Mouse (Mus musculus) layer of hippocampus, adult 2 months (tissue): ENCODE results near the gene Suz12. TPM values are rescaled to one million over a fixed set of nuclear protein-coding genes. Genes with fewer than 3 reads are reported as not detected.

Source experiments
- DNase-seq, 2 experiments: peaks; one replicate each; pipeline ENCODE4 v3.0.0; 2022; ENCODE audit warnings: low spot score in 2 of 2
- H3K27ac ChIP-seq: fragments of 200-600 bp; 2 replicates; pipeline ENCODE4 v1.8.1; 2022
- H3K4me3 ChIP-seq: fragments of 200-600 bp; 2 replicates; pipeline ENCODE4 v1.8.1; 2022; ENCODE audit warnings: mild to moderate bottlenecking
- CTCF ChIP-seq: fragments of 200-600 bp; conservative IDR thresholded peaks from 2 replicates; pipeline ENCODE4 v1.8.1; 2022; ENCODE audit warnings: antibody characterized with exemption, mild to moderate bottlenecking, moderate library complexity
- total RNA-seq, 2 experiments: library from RNA; stranded (reverse); gene quantifications; 2 replicates each; pipeline ENCODE4 v1.2.3; 2021

Gene Suz12
- total RNA-seq, 2 experiments from 2014 or later: 43.1 to 45.4 TPM

DNA sequence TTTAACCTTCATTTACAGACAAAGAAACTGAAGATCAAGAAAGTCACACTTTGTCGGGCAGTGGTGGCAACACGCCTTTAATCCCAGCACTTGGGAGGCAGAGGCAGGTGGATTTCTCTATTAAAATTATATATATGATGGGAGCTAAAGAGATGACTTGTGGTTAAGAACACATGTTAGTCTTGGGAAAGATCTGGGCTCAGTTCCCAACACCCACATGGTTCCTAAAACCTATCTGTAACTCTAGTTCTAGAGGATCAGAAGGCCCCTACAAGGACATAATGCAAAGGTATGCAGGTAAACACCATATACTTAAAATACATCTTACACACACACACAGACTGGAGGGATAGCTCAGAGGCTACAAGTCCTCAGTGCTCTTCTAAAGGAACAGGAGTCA is 78.1 kb downstream of the Suz12 start:
- no peak for TF ChIP-seq CTCF
- no peak for DNase-seq
- H3K27ac ChIP-seq: no peak overlapping the region
- H3K4me3 ChIP-seq: no peak overlapping the region

DNA sequence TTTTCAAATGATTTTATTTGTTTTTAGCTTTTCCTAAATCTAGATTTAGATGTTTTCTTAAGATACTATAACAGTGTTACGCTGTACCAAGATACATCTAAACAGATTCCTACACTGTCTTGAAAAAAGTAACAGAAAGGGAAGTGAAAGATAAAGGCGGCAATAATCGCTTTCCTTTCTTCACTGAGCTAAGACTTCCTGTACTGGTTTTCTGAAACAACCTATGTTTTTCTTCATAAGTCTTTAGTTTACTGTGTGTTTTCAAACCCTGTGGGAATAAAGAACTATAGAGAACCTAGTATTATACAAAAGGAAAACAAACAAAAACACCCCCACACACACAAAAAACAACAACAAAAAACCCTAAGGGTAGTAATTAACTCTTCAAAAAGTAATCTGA is 79.5 kb downstream of the Suz12 start:
- H3K4me3 ChIP-seq: no peak overlapping the region
- no peak for DNase-seq
- TF ChIP-seq CTCF: no peak
- H3K27ac ChIP-seq: no peak overlapping the region

DNA sequence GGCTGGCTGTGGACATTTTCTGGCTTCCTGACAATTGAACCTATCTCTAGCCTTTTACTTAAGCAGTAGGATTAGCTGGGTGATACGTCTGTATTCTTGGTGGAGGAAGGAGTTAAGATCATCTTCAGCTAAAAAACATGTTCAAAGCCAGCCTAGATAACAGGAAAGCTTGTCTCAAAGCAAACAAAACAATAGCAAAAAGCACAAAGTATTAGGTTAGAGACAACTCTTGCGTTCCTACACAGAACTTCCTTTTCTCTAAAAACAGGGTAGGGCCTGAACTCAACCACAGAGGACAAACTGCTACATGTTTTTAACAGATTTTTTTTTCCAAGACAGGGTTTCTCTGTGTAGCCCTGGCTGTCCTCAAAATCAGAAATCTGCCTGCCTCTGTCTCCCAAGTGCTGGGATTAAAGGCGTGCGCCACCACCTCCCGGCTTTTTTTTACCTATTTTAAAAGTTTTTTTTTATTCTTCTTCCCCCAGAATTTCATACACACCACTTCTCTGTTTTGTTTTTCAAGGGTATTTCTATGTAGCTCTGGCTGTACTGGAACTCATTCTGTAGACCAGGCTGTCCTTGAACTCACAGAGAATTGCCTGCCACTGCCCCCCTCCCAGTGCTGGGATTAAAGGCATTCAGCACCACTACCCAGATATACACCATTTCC is 82.8 kb downstream of the Suz12 start:
- no peak overlapping the region for H3K4me3 ChIP-seq
- no peak for DNase-seq
- H3K27ac ChIP-seq: no peak overlapping the region
- no peak for TF ChIP-seq CTCF

DNA sequence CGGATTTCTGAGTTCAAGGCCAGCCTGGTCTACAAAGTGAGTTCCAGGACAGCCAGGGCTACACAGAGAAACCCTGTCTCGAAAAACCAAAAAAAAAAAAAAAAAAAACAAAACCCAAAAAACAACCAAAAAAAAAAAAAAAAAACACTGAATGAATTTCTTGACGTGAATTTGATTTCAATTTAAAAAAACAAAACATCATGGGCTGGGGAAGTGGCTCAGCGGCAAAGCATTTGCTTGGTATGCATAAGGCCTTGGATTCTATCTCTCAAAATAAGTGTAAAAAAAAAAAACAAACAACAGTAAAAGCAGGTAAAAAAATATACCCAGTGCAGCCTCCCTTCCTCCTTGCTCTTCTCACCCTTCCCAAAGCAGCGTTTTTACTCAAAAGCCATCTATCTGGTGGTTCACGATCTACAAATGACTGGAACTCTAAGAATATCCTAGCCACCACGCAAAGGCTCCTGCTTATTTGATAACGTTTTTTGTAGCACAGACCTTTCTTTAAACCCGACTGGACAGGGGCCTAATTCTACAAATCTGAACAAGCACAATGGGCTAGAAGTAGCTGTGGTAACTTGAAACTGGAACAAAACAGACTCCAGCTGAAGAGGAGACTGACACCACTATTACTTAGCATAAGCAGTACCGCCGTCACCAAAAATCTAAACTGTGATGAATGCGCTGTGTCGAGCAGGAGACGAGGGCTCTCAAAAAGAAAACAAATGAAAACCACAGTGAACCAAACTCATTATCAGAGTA is 85.1 kb downstream of the Suz12 start:
- no peak for TF ChIP-seq CTCF

DNA sequence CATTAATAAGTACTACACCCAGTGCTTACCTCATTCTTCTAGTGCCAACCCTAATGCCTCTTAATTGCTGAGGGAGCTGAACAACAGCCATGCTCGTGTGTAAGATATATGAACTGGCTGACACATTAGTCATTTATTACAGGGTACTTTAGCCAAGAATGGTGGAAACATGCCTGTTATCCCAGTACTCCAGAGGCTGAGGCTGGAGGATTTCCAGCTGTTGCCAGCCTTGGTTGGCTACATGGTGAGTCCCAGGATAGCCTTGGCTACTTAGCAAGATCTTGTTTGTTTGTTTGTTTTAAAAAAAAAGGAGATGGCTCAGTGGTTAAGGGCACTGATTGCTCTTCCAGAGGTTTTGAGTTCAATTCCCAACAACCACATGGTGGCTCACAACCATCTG is 85.9 kb downstream of the Suz12 start:
- no peak for DNase-seq
- Histone ChIP-seq H3K4me3 (no peak overlapping the region), H3K27ac (peak overlapping the region; percentile 4; the same call in 1 of the 2 replicates)
- TF ChIP-seq CTCF: no peak

More for the DNA sequence above, 85.1 kb downstream of the Suz12 start:
- H3K27ac ChIP-seq: peak overlapping the region; percentile 4; the same call in 1 of the 2 replicates
- DNase-seq: no peak
- H3K4me3 ChIP-seq: peak overlapping the region; percentile 11; the same call in 1 of the 2 replicates

DNA sequence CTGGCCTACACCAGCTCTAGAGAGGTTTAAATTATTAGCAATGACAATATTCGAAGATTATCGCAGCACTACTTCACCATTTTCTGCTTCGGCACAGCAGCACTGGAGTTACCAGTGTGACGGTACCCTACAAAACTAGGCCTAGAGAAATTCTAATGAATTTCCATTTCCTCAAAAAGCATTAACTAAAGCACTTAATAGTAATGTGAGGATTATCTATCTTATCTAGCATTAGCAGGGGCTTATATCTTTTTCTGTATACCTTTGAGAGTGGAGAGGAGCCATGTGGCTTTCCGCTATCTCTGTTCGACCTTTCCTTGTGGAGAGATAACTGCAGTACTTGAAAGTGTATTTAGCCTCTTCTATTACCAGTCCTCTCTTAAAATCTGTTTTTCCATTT is 86.8 kb downstream of the Suz12 start:
- no peak for TF ChIP-seq CTCF
- DNase-seq: no peak
- Histone ChIP-seq H3K27ac (peak overlapping the region; percentile 46; the same call in 1 of the 2 replicates), H3K4me3 (peak overlapping the region; percentile 90)

DNA sequence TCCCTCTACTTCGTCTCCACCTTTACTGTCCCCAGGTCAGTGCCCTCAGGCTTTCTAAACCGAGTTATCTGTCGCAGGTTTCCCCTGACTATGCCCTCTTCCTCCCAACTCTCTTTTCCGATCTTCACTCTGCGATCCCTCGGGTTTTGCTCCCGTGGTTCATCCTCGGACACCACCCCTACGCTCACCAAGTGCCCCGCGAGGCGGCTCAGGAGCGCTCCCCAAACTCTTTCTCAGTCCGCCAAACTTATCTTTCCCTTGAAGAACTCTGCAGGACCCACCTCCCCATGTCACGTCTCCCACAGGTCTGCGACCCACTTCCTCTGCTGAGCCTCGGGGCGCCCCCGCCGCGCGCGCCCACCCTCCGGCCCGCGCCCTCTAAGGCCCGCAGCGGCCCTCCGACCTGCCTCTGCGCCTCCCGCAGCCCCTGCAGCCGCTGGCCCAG is 87.5 kb downstream of the Suz12 start:
- TF ChIP-seq CTCF: no peak
- no peak for DNase-seq
- H3K27ac ChIP-seq: peak overlapping the region; percentile 97
- H3K4me3 ChIP-seq: peak overlapping the region; percentile 90

DNA sequence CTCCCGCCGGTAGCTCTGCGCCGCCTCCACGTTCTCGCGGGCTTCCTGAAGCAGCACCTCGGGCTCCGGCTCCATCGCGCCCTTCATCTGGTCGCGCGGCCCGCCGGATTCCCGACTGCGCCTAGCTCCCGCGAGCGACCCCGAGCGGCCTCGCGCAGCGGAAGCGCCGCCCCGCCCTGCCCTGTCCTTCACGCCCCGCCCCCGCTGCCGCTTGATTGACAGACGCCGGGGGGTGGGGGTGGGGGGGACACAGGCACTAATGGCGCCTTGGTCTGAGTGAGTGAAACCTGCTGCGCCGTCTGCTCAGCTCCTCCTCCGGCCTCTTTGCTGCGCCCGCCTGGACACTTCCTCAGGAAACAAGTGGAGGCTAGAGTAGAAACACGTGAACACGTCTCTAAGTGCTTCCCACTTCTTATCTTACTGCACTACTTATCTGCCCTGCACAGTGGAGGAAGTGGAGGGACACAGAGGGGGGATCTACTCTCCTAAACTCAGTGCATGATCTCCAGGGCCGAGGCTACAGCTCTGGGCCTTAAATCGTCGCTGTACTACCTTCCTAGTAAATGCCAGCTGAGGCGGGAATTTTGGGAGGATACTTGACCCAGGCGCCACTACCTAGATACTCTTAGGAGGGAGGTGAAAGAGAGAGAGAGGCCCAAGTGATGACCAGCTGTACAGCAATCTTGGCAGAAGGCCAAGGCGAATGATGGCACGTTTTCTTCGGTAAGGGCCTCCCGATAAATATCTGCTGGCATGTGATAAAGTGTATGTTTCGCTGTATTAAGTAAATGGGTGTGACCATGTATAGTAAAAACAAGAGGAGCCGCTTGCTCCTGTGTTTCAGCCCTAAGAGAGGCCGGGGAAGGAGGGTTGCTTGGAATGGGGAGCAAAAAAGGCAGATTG is 88.2 kb downstream of the Suz12 start, which contains the start of gene Crlf3:
Gene Crlf3, minus strand, starts transcription at position 166 of the 903 bp plus-strand sequence.
- H3K27ac ChIP-seq: peak within 1 kb of the TSS; percentile 97
- TF ChIP-seq CTCF: peak; percentile 52
- DNase-seq: peak; percentile 84 to 89
- H3K4me3 ChIP-seq: peak within 1 kb of the TSS; percentile 90

DNA sequence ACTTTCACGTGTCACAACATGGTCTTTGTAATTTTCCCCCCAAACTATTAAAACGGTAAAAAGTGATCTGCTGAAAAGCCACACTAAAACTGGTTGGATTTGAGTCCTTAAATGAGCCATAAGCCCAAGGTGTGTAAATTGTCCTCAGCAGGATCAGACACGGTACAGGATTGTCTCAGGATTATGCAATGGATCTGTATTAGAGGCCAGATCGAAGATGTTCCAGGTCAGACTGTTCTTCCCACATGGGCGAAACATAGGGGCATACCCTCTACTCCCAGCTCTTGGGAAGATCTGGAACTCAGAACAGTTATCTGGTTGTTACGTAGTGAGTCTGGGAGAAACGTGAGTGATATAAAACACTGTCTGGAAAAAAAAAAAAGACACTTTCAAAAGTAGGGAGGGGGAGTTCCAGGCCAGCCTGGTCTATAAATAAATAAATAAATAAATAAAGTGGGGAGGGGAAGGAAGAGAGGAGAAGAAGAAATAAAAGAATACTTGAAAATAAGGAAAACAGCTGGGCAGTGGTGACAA is 88.9 kb downstream of the Suz12 start:
- DNase-seq: no peak
- no peak for TF ChIP-seq CTCF
- H3K27ac ChIP-seq: peak overlapping the region; percentile 97
- no peak overlapping the region for H3K4me3 ChIP-seq

Other genes with a start within 250 kb of the Suz12 start
- 10 to 100 TPM; 30.4 to 36.6 TPM for gene Utp6, start 30.7 kb upstream of the Suz12 start, total RNA-seq
- gene Crlf3, start 87.9 kb downstream of the Suz12 start, total RNA-seq: 10 to 100 TPM; 25.7 to 26.2 TPM
- gene Atad5, start 96.3 kb downstream of the Suz12 start, total RNA-seq: 1 to 10 TPM; 3.6 to 4.2 TPM
- 10 to 100 TPM in 1 of 2 experiments, 1 to 10 TPM in 1; 8.8 to 10.9 TPM for gene Tefm, start 149.1 kb downstream of the Suz12 start, total RNA-seq
- gene Adap2, start 161.0 kb downstream of the Suz12 start, total RNA-seq: 1 to 10 TPM; 6.1 to 8.2 TPM
- gene Rnf135, start 190.7 kb downstream of the Suz12 start, total RNA-seq: 1 to 10 TPM; 4.1 to 4.9 TPM
- gene Rhot1, start 215.9 kb downstream of the Suz12 start, total RNA-seq: 10 to 100 TPM; 67.8 to 68.2 TPM